Mouse (Mus musculus) MEL (cell line): ENCODE measurements at regions not wholly inside any gene's neighbourhood (a gene's known extent, or its start where the extent isn't known, plus 50 kb on each side); places are given as distances from the start of the nearest gene placed in this dataset.

ENCODE experiments used
- CTCF ChIP-seq, 3 experiments: IDR thresholded peaks in 2 of 3; conservative IDR thresholded peaks in 1 of 3; 2 replicates each; pipeline ENCODE4 v1.5.1; 2011 to 2012; ENCODE audit warnings: low read length in 3 of 3, low read depth in 2 of 3, mild to moderate bottlenecking in 2 of 3, improper control_type of control experiment in 1 of 3, inconsistent platforms in 1 of 3, mixed read lengths in 1 of 3, moderate library complexity in 1 of 3; ENCODE audit not compliant: control insufficient read depth in 1 of 3, insufficient read depth in 1 of 3, poor library complexity in 1 of 3, severe bottlenecking in 1 of 3
- E2F4 ChIP-seq: IDR thresholded peaks from 2 replicates; pipeline ENCODE4 v1.6.1; 2011; ENCODE audit warnings: low read depth, low read length, improper control_type of control experiment, borderline replicate concordance
- MXI1 ChIP-seq: IDR thresholded peaks from 2 replicates; pipeline ENCODE4 v1.6.1; 2011; ENCODE audit warnings: mild to moderate bottlenecking, low read depth, low read length, improper control_type of control experiment
- POLR2A ChIP-seq, 2 experiments: IDR thresholded peaks; 2 replicates each; pipeline ENCODE4 v1.6.1; 2011 to 2012; ENCODE audit warnings: low read length in 2 of 2, mild to moderate bottlenecking in 2 of 2, control low read depth in 1 of 2, improper control_type of control experiment in 1 of 2, low read depth in 1 of 2, moderate library complexity in 1 of 2; ENCODE audit not compliant: control insufficient read depth in 1 of 2, insufficient read depth in 1 of 2, poor library complexity in 1 of 2
- SIN3A ChIP-seq: IDR thresholded peaks from 2 replicates; pipeline ENCODE4 v1.6.1; 2012; ENCODE audit warnings: low read length, improper control_type of control experiment, inconsistent platforms
- TAL1 ChIP-seq: IDR thresholded peaks from 2 replicates; pipeline ENCODE4 v1.6.1; 2012; ENCODE audit warnings: mild to moderate bottlenecking, inconsistent platforms, low read length, moderate library complexity, mixed read lengths
- ZNF384 ChIP-seq: IDR thresholded peaks from 2 replicates; pipeline ENCODE4 v1.6.1; 2012; ENCODE audit warnings: low read depth, mild to moderate bottlenecking, inconsistent platforms, low read length, improper control_type of control experiment

DNA sequence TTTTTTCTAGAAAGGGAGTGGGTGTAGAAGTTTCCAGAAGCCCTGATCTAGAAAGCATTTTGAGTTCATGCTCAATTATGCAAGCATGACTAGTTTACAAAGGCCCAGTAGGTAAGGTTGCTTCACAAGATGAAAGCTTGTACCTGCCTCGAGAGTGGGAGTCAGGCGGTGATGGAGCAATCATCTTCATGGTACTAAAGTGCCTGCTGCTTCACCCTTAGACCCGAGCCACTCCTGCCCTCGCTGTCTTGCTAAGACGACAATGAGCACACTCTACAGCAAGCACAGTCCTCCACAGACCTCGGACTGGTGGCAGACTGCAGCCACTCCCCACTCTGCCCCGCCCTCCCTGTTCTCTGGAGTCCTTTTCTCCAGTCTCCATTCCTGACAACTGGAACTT lies 308.3 kb downstream of the Etnk1 start:
- TF ChIP-seq TAL1 (no peak), POLR2A (IDR thresholded peaks at IDR 0.05; ENCODE audit: control insufficient read depth in 1 of 2, insufficient read depth in 1 of 2, low read depth in 1 of 2, low read length in 2 of 2, poor library complexity in 1 of 2) (no peak), ZNF384 (no peak), E2F4 (no peak), MXI1 (no peak), CTCF (IDR thresholded peaks at IDR 0.05 in 2 of 3, conservative IDR thresholded peaks at IDR 0.05 in 1 of 3; ENCODE audit: control insufficient read depth in 1 of 3, insufficient read depth in 1 of 3, low read depth in 2 of 3, low read length in 3 of 3, poor library complexity in 1 of 3, severe bottlenecking in 1 of 3) (no peak), SIN3A (no peak)
